Mouse (Mus musculus) layer of hippocampus, adult 8-10 months (tissue): ENCODE results near the gene Pbld2. TPM values are rescaled to one million over a fixed set of nuclear protein-coding genes. Genes with fewer than 3 reads are reported as not detected.

ENCODE experiments used
- DNase-seq, 2 experiments: peaks; one replicate each; pipeline ENCODE4 v3.0.0; 2022; ENCODE audit warnings: low spot score in 2 of 2
- total RNA-seq, 4 experiments: library from RNA; stranded (reverse); gene quantifications; 2 replicates each; pipeline ENCODE4 v1.2.4; 2022

Pbld2 gene
- total RNA-seq: 1 to 10 TPM; 2.3 to 3.3 (median 2.9) TPM

DNA sequence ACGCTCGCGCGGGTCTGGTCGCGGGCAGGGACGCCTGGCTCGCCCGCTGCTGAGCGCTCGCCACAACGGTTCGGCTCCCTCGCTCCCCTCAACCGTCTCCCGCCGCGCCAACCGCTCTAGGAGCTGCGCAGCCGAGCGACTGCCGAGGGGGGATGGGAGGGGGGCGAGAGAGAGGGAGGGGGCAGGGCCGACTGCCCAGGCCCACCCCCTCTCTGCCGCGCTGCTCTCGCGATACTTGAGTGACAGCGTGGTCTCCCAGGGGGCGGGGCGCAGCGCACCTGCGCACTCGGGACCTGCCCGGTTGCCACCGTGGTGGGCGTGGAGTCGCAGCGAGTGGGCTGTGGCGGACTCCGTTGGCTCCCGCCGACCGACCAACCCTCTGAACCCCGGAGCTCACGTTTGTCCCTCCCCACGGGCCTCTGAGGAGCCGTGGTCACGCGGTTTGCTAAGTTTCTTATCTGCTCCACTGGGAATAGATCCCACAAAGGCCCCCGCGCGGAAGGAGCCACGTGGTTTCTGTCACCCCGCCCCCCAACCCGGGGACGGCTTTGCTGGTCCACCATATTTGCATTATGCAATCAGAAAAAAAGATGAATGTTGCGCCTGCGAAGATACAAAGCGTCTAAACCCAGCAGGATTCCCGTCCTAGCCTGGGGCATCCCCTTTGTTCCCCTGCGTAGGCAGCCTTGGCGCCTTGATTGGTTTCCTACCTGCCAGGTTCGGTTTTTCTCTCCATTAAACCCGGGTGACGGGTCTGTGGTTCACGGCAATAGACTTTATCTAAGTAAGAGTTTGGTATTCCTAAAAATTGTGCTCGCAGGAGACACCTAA, at the start of gene Pbld2, which contains the start of gene Hnrnph3:
Gene Pbld2 (plus strand): TSS at position 567 of the 831 bp plus-strand sequence.
Gene Hnrnph3 (minus strand): TSS at position 469 of the 831 bp plus-strand sequence.
- peak; percentile 97 to 98 for DNase-seq

DNA sequence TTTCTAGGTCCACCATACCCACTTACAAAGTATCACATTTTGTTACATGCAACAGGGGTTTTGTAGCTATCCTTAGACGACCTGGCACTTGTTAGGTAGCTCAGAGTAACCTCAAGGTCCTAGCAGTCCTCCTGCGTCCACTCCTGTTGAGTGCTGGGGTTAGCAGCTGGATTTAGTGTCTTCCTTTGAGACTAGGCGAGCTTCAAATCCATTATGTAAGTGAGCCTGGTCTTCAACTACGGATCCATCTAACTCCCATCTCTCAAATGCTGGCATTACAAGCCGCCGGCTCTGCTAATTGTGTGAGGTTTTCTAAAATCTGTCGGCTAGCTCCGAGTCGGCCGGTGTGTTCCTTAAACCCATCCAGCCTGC, 44.5 kb upstream of the Pbld2 start:
- no peak for DNase-seq

DNA sequence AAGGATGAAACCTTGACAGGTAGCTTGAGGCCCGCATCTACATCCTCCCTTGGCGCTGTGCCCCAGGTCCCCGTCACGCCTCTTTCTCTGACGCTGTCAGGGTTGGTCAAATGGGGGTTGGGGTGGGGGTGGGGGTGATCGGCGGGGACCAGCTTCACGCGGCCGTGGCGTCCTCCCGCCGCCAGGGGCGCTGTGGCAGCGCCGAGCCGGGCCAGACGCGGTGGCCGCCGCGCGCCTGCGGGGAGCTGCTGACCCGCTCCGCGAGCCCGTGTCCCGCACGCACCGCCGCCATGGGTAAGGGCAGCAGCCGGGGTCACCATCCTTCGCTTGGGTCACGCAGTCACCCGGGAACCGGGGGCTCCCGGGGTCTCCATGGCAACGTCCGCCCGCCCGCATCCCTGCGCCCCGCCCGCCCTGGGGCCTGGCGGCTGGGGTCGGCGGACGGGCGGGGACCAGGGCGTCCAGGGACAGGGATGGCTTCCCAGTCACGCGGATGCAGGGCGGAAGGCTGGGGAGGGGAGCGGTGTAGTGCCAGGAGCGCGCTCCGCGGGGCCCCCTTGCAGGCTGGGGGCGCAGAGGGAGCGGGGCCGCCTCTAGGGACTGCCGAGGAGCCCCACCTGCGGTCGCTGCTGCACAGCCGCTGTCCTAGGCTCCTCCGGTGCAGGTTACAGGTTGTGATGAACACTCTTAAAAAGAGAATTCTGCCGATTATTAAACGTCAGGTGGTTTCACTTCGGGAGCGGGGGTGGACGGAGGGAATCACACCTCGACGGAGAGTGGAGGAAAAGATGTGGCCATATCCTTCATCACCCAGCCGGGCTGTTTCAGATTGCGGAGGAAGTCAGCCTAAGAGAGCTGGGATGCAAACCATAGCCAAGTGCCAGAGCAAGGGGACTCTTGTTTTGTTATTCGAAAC, 43.8 kb upstream of the Pbld2 start, which contains the start of gene Rufy2:
Gene Rufy2 (plus strand): TSS at position 185 of the 916 bp plus-strand sequence.
- DNase-seq: peak; percentile 82 to 90

DNA sequence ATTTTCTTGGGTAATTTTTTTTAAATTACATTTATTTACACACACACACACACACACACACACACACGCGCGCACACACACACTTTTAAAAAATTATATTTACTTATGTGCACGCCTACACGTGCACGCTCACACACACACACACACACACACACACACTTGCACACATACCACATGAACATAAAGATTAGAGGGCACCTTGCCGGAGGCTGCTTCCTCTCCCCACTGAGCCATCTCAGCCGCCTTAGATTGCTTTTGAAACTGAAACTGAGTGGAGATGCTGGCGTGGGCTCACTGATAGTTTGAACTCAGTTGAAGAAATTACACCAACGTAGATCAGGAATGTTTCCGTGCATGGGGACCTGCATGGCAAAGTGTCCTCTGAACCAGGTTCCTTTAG, 40.0 kb upstream of the Pbld2 start:
- DNase-seq: no peak

DNA sequence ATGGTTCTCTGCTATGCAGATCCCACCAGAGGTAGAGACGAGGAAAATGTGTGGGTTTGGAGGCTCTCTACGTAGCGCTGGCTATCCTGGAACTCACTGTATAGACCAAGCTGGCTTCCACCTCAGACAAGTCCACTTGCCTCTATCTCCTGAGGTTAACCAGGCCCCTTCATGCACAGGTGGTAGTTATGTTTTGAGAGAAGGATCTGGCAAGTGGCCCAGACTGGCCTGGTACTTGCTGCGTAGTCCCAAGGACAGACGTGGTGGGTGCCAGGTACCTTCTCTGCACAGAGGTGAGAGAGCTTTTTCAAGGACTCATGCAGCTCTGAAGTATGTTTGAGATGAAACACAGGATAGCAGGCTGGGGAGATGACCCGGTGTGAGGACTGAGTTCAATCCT, 39.6 kb upstream of the Pbld2 start:
- no peak for DNase-seq

DNA sequence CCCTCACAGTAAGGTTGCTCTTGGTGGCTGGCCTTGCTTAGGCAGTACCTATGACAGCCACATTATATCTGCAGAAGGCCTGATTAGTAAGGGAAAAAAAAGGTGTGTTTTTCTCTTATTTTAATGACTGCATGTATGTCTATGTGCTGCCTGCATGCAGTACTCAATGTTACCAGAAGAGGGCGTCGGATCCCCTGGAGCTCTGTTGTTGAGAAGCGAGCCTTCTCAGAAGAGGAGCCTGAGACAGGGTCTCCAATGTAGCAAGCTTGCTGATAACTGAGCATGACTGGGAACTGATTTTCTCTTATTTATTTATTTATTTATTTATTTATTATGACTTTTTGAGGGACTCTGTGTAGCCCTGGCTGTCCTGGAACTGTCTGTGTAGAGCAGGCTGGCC, 36.8 kb upstream of the Pbld2 start:
- no peak for DNase-seq

DNA sequence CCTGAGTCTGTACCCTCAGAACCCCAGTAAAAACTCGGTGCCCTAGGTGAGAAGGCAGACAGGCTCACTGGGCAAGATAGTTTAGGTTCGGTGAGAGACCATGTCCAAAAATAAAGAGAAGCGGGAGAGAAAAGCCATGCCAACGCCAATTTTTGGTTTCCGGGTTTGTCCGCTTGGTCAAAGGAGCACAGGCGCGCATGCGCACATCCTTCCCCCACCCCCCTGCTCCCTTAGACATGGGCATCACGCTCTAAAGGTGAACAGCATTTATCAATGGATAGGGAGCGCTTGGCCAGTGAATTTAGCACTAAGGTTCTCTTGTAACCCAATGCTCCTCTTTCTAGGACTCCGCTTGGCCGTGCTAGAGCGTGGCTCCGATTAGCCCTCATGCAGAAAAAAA, 33.5 kb upstream of the Pbld2 start:
- DNase-seq: no peak

DNA sequence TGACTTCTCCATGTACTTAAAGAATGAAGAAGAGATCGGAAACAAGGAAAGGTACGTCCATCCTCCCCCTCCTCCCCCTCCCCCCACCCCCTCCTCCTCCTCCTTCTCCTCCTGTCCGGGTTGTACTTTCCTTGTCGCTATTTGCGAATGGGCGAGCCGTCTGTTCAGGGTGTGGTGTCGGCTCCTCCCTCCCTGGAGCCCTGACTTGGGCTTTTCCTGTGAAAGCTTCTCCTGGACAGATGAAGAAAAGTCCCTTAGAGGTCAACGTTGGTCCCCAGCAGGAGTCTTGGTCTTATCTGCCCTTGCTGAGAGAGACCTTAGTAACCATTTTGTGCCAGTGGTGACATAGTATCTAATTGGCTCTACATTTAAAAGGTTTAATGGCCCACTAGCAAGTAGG, 30.1 kb upstream of the Pbld2 start:
- DNase-seq: no peak

DNA sequence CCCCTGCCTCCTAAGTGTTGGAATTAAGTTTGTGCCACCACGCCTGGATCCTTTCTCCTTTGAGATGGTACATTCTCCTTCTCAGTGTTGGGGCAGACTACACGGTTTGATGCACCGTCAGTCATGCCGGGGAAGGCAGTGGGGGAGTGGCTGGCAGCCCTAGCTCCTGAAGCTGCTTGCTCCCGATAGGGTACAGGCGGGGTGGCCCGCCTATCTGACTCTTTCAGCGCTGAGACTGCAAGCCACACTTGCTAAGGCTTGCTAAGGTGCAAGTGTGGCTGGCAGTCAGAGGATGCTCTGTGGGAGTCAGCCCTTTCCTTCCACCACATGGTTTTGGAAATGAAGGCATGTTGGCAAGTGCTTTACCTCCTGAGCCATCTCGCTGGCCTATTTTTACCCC, 23.5 kb upstream of the Pbld2 start:
- no peak for DNase-seq

DNA sequence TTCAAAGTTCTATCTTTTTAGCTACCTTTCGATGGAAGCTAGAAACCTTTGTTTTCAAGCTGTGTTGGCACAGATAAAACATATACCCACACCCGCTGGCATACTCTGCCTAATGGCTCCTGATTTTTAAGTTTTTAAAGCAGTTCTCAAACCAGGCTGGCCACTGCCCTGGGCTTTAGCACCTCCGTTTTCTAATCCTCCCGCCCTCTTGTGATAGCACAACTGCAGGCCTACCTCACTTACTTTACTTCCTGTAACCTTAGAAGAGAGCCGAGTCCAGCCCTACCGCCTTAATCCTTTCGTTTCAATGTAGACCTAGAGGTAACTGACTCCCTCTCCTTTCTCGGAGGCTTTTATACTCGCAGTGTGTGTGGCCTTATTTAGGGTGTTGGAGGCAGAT, 20.9 kb upstream of the Pbld2 start:
- DNase-seq: no peak

DNA sequence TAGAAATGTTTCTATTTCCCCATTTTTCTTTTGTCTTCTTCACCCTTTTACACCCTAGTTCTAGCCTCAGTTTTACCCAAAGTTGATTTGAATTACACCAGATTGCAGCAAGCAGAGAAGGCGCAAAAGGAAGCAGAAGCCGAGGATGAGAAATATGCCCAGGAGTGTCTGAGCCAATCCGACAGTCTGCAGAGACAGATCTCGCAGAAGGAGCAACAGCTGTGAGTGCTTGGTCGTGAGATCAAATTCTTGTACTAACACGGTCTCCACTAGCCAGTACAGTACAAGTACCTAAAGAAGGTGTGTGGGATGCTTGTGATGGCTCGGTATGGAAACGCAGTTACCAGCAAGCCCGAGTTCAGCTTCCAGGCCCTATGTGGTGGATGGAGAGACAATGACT, 19.6 kb upstream of the Pbld2 start:
- DNase-seq: peak; percentile 64 to 67

DNA sequence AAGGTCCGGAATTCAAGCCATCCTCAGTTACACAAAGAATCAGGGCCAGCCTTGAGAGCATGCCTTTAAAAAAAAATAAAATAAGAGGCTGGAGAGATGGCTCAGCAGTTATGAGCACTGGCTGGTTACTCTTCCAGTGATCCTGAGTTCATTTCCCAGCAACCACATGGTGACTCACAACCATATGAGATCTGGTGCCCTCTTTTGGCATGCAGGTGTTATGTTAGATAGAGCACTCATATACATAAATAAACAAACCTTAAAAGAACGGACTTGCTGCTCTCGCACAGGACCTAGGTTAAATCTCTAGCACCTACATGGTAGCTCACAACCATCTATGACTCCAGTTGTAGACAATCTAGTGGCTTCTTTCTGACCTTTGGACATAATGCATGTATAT, 15.9 kb upstream of the Pbld2 start:
- DNase-seq: no peak

DNA sequence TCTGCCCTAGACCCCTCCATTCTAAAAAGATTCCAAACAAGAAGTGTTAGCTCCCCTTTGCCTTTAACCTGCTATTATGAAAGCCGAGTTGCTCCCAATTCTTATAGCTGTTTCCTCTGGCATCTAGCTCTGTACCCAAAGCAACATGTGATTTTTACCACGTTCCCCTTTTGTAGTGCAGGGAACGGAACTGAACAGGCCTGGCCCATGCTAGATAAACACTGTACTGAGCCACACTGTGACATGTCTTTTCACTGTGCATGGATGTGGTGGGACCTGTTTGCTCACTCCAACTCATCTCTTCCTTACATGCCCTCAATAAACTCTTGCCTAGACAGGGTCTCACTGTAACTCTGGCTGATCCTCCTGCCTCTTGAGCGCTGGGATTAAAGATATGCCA, 13.8 kb upstream of the Pbld2 start:
- DNase-seq: no peak

DNA sequence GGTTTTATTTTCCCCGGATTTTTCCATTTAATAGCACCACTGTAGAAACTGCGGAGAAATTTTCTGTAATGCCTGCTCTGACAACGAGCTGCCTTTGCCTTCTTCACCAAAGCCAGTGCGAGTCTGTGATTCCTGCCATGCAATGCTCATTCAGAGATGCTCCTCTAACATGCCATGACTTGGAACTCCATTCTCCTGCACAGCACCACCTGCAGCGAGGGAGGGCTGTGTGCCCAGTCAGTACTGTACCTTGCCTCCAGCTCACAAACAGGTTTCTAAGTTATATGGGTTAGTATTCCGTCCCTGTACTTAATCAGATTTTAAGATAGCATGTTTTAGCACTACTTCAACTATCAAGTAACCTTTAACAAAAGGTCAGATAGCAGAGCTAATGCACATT, 12.6 kb upstream of the Pbld2 start:
- no peak for DNase-seq

DNA sequence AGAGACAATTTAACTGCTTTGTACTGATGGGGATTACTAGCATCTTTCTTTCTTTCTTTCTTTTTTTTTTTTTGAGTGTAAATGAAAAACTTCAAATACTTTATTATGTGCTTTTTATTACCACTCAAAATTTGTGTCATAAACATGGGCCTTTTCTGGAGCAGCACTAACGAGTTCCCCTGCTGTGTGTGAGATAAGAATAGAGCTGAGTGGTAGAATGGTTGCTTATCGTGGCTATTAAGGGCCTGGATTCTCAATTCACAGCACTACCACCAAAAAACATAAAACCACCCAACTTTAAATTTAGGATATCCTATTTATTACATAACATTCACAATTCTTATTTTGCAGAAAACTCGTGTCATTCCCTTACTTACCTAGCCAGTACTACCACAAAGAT, 10.6 kb upstream of the Pbld2 start:
- DNase-seq: no peak

DNA sequence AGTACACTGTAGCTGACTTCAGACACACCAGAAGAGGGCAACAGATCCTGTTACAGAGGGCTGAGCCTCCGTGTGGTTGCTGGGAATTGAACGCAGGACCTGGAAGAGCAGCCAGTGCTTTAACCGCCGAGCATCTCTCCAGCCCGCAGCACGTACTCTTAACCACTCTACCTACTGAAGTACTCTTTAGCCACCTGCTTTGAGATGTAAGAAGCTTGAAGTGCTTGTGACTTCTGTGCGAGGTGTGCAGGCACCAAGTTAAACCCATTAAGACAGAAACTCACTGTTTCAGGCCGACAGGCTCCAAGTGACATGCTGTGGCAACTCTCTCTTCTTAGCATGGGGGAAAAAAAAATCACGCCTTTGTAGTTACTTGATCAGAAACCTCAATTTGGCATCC, 9.9 kb upstream of the Pbld2 start:
- no peak for DNase-seq

DNA sequence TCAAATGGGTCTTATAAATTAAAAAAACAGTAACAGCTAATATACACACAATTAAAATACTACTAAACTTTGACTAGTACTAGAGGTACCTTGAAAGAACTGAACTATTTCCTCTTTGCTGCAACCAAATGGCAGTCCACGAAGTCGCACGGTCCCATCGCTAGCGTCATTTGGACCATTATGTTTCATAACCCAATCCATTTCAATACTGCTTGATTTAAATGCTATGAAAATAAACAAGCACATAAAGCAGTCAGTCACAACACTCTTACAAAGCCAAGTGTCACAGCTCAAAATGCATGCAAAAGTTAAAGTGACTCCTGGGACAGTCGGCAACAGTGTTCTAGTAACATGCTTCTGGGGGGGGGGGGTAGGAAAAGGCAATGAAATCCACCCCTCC, 4.8 kb upstream of the Pbld2 start:
- no peak for DNase-seq

DNA sequence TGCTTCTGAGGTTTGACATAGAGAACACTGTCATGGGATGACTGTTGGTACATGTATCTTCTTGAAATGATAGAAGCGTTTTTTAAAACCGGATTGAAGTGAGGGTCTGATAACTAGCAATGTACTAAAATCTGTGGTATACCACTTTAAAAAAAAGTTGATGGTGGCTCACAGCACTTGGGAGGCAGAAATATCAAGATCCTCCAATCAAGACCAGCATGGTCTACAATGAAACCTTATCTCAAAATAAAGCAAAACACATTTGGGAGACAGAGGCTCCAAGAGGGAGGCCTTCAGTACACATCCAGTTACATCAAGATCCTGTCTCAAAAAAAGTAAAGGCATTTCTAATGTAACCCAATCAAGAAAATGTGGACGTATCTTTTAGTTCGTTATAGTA, 2.4 kb upstream of the Pbld2 start:
- DNase-seq: no peak

DNA sequence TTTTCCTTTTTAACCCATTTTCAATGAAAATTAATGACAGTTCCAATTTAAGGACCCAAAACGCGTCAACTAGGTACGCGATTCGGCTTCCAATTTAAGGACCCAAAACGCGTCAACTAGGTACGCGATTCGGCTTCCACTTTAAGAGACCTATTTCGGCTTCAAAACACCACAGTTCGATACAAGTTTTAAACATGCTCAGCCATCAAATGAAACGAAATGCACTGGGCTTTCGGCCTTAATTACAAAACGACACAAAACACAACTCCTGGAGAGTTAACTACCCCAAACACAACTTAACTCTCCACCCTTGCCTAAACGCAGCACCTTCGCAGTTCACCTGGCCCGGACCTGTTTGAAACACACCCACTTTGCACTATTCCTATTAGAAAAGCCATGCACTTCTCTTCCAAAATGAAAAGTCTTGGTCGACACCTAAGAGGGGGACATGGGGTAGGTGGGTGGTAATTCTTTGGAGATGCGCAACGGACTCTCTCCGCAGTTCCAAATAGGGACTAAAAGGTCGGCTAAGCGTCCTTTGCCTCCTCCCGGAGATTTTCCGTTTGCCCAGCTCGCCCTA, 1.5 kb upstream of the Pbld2 start:
- DNase-seq: no peak

DNA sequence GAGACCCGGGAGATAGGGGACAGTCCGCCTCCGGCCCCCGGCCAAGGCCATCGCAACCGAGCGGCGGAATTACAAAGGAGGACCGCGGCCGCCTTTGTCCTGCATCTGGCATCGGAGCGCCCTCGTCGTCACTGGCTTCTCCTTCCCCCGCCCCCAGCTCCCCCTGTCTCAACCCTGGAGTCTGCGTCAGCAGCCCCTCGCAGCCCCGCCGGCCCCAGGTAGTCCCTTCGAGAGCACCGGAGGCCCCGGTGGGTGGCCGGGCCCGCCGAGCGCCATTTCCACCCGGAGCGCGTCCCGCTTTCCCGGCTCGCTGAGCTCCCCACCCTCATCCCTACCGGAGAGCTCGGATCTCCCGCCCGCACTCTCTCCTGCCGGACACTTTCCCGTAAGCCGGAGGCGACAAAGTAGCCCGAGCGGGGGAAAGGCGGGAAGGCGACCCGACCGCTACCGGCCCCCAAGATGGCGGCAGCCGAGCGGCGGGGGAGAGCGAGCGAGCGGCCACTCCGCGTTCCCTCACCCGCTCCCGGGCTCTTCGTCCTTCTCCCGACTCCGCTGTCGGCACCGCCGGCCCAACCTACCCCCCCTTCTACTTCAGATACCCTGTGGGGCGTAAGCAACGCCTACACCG, 880 bp upstream of the Pbld2 start:
- DNase-seq: peak; percentile 52 to 58

DNA sequence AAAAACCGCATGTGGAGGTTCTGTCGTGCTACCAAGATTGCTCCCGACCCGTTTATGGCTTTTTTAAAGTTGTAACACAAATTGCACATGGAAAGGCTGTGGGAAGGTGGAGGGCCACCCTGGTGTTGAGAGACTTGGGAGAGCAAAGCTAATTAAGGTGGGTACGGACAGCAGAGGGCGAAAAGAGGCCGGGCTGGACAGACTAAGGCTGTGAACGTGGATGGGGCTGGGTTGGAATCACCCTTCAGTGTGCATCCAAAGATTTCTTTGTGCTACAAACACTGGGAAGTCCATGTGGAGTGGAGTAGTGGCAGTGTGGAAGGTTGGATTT, 430 bp downstream of the Pbld2 start:
- DNase-seq: peak; percentile 57 to 60

DNA sequence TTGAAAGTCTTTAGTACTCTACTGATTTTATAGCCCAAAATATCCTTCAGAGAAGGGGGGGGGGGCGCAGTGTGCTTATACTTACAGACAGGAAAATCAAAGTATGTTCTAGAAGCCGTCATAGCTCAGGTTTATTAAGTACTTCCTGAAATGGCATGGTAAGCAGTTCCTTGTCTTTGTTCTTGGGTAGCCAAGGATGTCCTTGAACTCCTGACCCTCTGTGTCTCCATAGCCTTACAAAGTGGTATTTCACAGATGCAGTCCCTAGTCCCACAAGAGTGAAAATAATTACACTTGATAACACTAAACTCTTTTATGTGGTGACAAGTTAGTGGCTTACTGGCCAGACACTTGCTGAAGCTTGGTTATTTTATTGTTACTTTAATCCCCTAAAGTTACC, 901 bp downstream of the Pbld2 start:
- no peak for DNase-seq
